Mouse (Mus musculus) left cerebral cortex, adult 11 months (tissue): Measurements from ENCODE around the gene Onecut3.

ENCODE experiments used
- DNase-seq: peaks from one replicate; pipeline ENCODE4 v3.0.0; 2022; ENCODE audit warnings: low spot score

The Onecut3 gene

DNA sequence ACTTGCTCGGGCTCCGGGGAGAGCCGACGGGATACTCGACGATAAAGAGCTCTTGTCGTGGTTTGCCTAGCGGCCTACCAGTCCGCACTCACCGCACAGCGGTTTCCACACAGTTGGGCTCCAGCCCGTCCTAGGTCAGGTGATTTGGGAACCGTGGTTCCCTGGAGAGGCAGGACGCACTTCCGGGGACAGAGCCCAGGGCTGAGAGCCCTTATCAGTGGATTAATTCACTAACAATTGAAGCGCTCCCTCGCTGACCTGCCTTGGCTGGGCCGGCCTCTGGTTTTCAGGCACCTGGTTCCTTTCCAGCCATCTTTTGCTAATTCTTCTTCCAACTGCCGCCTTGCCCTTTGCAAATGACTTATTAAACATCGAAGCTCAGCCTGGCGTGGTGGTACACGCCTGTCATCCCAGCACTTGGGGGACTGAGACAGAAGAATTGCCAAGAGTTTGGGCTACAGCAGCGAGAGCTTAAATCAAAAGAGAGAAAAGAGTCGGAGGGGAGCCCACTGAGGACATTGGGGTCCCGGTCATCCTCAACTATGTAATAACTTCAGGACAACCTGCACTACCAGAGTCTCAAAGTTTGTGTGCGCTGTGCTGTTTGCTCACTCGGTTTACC is 9.1 kb downstream of the Onecut3 start:
- no peak for DNase-seq

DNA sequence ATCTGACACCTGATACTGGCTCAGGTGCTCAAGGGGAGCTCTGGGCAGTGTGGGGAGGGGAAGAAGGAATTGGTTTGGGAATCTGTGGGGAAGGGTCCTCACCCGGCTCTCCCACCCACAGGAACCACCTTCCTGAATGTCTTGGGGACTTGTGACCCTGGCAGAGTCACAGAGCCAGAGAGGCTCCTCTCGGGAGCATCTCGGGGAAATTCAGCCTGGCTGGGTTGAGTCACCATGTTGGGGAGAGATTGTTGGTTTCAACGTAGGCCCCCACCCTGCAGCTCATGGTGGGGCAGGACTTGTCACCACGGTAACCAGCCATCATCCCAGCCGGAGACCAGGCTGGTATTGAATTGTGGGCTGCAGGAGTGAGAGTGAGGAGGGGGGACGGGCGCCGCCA is 10.1 kb downstream of the Onecut3 start:
- no peak for DNase-seq

DNA sequence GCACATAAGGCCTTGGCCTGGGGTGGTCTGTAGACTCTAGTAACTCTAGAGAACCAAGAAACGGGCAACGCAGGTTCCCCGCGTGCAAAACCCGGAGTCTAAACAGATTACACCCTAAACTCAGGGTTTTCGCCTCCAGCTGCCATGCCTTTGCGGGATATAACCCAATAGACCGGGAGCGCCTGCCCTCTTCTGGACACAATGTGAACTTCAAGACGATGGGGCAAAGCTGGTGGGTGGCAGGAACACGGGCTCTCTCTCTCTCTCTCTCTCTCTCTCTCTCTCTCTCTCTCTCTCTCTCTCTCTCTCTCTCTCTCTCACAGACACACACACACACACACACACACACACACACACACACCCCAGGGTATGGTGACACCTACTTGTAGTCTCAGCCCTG is 11.6 kb downstream of the Onecut3 start:
- DNase-seq = peak; percentile 13

DNA sequence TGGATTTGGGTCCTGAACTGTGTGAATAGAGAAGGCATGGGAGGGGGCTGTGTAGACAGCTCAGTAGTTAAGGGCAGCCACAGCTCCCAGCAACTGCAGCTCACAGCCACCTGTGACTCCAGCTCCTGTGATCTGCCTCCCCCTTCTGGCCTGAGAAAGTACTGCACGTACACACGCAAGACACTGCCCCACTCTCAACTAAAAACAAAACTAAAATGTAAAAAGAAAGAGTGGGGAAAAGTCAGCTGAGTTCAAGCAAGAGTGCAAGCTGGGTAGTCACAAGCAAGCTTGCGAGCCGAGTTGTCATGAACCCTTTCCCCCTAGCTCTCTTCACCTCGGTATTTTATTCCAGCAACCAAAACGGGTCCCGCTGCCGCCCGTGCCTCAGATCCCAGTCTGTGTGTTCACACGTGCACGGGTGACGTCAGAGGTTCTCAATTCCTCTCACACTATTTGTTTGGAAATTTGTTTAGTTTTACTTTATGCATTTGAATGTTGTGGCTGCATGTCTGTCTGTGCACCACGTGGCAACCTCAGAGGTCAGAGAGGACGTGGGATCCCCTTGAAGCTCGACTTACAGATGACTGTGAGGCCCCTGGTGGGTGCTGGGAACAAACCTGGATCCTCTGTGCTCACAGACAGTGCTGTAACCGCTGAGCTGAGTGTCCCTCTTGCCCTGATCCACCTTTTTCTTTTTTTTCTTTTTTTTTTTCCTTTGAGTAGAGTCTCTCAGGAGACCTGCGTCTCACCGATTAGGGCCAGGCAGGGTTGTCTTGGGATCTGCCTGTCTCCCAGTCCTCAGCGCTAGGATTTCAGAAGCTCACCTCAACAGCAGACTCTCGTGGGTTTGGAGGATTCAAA is 15.0 kb downstream of the Onecut3 start:
- DNase-seq = peak; percentile 26

DNA sequence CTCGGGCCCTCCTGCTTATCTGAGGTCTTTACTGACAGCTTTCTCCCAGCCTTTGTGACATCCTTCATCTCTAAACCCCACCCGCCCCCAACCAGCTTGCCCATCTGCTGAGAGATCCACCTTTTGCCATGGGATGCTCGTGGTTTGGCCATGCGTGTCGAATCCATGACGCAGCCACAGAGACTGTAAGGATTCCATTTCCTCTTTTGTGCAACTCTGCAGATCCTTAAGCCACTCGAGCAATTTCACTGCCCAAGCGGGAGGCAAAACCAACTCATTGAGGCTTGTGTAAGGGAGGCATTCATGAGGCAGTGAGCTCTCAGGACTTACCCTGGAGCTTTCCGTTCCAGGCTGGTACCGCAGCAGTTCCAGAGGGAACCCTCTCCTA is 15.6 kb downstream of the Onecut3 start:
- no peak for DNase-seq

DNA sequence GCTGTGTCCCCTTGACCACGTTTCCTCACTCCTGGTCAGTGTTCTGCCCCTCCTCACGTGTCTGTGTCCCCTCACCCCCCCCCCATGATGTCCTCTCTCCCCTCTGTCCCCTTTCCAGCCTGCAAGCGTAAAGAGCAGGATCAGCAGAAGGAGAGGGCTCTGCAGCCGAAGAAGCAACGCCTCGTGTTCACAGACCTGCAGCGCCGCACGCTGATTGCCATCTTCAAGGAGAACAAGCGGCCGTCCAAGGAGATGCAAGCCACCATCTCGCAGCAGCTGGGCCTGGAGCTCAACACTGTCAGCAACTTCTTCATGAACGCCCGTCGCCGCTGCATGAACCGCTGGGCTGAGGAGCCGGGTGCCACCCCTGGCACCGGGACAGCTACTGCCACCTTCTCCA is 19.1 kb downstream of the Onecut3 start:
- no peak for DNase-seq

DNA sequence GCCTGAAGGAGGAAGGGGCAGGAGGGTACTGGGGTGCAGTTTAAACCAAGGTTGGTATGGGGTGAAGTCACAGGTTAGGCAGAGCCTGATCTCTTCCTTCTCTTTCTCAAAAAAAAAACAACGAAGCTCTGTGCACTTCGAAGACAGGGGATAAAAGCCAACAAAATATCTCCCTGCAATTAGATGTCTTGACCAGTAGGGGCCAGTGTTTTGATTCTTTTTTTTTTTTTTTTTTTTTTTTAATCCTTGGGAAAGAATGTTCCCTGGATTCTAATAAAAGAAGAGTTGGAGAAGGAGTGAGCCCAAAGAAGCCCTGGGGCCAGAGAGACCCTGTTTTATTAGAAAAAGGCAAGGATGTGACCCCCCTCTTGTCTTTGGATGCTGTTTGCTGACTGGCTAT is 24.7 kb downstream of the Onecut3 start:
- DNase-seq = no peak

DNA sequence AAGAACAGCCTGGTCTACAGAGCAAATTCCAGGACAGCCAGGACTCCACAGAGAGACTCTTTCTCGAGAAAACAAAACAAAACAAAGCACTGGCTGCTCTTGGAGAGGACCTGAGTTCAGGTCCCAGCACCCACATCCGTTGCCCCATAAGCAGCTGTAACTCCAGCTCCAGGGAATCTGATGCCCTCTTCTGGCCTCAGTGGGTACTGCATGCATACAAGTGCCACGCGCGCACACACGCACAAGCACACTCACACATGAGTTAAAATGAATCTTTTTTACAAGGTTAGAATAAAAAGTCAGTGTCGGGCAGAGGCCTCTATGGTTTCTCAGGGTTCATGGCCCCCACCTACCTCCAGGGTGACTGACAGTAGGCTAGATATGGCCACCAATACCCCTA is 28.7 kb downstream of the Onecut3 start:
- DNase-seq = no peak

DNA sequence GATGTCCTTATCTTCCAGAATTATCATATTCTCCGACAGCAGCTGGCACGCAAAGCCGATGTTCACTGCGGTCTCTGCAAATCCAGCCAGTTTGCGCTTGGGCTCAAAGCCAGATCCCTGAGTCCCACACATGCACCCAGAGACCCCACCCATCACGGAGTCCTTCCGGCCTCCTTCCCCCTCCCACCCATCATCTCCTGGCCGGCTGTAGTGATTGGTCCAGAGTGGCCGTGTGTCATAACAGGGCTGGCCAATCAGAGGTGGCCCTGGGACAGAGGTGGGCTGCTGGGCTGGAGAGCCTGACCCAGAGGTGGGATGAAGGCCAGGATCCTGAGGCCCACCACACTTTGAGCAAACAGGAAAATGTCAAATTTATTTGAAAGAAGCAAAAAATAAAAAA is 31.5 kb downstream of the Onecut3 start:
- DNase-seq = no peak

DNA sequence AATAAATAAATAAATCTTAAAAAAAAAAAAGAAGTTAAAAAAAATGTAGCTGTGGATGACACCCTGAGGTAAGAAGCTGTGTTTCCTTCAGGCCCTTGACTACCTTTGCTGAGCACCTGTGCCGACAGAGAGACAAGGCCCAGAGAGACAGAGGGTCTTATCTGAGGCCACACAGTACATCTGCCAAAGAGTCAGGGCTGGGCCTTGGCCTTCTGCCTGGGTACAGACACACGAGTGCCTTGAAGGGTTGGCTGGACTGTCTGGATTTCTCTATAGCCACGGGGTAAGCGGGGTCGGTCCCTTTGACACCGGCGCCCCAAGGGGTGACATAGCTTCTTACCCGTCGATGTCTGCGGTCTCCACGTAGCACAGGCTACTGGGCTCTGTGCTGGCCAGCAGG is 38.1 kb downstream of the Onecut3 start:
- DNase-seq = no peak

DNA sequence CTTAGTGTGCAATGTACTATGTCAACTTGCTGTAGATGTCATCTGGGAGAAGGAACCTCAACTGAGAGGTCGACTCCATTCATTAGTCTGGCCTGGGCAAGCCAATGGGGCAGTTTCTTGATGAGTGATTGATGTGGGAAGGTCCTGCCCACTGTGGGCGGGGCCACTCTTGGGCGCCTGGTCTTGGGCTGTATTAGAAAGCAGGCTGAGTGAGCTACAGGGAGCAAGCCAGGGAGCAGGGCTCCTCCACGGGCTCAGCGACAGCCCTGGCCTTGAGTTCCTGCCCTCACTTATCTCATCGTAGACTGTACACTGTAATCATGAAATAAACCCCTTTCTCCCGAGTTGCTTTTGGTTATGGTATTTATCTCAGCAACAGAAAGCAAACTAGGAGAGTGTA is 39.1 kb downstream of the Onecut3 start:
- no peak for DNase-seq

DNA sequence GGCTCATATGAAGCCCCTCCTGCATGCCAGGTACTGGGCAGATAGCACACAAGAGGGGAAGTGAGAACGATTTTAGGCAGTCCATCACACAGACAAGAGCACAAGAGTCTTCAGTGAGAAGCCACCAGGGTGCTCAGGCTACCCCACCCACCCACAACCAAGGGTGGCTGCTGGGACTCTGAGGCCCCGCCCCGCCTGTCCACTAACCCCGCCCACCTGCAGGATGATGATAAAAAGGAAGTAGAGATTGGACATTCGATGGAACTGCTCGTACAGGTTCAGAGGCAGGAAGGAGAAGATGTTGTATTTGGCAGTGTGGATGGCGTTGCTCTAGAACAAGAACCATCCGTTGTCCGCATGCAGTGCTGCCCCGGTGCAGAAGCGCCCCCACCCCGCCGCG is 40.4 kb downstream of the Onecut3 start:
- no peak for DNase-seq

DNA sequence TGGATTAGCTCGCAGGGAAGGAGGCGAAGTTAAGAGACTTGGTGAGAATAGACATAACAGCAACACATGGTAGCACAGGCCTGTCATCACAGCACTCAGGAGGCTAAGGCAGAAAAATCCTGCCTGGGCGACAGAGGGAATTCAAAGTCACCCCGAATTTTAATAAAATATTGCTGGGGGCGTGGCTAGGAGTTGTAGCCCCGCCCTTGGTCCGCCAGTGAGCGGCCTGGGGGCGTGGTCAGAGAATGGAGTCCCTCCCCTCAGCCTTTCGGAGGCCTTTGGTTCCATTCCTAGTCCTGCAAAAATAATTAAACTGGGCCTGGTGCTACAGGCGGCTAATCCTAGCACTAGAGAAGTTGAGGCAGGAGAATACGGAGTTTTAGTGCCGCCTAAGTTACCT is 41.1 kb downstream of the Onecut3 start:
- DNase-seq = no peak

DNA sequence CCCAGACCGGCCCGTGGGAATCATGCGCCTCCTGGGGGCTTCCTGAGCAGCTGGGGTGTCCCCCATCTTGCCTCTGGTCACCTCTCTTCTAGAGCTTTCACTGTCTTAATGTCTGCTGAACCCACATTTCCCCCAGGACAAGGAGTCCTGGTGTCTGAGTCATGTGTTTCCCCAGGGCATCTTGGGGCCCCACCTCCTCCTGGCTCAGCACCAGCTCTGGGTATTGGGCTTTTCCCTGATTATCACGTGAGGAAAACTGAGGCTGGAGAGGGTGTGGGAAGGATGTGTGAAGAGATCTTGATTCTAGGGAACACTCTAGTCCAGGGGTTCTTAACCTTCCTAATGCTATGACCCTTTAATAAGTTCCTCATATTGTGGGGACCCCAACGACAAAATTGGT is 43.5 kb downstream of the Onecut3 start:
- DNase-seq = no peak

DNA sequence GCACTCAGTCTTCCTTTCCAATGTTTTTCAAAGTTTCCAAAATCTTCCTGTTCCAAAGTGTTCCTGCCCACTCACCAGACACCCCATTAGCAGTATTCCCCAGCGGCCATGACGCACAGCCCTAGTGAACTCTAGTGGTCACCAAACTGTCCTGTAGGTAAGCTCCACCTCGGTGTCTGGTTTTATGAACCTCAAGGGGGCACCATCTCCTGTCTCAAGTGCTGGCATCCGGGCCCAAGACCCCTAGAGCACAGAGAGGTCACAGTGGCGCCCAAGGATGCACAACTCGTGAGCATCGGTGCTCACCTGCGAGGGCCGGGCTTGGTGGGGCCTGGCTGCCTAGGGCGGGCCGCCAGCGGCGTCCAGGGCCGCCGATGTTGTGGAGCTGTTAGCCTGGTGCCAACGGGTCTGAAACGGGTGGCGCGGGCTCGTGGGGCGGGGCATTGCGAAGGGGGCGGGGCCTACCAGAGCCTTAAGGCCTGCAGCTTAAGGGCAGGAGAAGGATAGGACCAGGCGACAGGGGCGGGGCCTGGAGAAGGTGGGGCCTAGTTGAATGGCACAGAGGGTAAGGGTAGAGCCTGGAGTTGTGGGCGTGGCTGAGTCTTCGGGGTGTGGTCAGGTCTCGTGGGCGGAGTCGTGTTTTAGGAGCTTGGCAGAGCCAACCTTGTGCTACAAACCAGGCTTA is 44.2 kb downstream of the Onecut3 start, which contains the start of gene Atp8b3:
Gene Atp8b3, minus strand, starts transcription at position 415 of the 685 bp plus-strand sequence.
- no peak for DNase-seq

DNA sequence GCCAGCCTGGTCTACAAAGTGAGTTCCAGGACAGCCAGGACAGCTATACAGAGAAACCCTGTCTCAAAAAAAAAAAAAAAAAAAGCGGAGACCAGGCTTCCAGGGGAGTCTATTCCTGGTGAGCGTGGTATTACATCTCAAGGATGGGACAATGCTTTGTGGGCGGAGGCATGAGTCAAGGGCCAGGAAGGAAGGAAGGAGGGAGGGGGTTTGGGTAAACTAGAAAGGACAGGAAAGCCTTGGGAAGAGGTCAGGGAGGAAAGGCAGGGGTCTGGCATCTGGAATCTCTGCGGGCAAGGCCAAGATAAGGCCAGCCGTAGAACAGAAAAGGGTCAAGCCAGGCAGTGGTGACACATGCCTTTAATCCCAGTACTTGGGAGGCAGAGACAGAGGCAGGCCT is 44.9 kb downstream of the Onecut3 start:
- DNase-seq = no peak

DNA sequence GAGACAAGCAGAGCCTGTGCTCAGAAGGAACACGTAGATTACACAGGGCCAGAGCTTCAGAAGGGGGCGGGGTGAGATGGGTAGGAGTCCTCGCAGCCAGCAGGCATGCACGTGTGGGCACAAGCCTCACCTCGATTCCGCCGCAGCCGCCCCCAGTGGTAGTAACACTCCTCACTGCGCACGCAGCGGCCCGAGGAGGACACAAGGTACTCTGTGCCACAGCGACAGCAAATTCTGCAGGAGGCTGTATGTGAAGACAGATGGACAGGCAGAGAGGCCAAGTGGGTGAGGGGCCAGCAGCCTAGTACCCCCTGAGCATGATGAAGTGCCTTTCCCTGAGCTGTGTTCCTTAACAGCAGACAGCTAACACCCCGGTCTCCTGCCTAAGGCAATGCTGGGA is 49.2 kb downstream of the Onecut3 start:
- DNase-seq = no peak

DNA sequence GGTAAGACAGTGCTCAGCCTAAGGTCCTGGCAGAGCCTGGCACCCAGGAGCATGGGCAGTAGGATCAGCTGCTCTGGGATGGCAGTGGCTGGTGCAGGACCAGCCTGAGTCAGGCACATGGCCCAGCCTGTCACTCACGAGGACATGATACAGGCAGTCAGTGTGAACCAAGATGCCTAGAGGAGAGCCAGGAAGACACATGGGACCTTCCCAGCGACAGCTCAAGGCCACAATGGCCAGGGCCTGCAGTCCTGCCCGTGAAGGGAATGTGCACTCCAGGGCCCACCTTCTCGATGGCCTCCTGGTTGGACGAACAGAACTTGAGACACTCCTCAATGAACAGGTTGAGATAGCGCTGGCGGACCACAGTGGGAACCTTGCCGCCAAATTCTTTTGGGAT is 51.0 kb downstream of the Onecut3 start:
- DNase-seq = no peak

DNA sequence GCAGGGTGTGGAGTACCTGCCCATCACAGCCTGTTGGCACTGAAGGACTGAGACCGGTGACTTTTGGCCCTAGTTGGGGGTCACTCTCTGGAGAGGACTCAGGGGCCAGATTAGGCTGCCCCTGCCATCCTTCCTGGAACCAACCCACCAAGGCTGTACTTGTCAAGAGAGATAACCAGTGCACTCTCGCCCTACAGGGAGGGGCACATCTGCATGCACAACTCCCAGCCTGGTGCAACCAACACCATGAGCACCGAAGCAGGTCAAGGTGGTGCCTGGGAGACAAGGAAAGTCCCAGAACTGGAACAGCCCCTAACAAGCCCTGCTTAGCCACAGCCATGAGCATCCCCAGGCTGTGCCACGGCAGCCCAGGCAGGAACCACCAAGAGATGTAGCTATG is 52.3 kb downstream of the Onecut3 start:
- no peak for DNase-seq

DNA sequence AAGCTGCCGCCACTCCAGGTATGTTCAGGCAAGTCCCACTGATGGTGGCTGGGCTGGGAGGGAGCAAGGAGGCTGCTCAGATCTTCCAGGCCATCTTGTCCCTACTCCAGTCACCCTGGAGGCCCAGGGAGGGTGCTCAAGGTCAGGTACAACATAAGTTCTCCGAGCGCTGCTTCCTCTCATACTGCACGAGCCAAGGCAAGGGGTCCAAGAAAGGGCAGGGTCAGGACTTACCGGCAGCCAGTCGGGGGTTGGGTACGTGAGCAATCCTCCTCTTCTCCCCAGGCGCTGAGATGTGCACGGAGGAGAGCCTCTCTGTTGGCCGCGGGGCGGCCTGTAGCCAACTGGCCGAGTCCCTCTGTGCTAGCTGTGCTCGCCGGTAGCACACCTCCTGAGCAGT is 52.9 kb downstream of the Onecut3 start:
- no peak for DNase-seq

DNA sequence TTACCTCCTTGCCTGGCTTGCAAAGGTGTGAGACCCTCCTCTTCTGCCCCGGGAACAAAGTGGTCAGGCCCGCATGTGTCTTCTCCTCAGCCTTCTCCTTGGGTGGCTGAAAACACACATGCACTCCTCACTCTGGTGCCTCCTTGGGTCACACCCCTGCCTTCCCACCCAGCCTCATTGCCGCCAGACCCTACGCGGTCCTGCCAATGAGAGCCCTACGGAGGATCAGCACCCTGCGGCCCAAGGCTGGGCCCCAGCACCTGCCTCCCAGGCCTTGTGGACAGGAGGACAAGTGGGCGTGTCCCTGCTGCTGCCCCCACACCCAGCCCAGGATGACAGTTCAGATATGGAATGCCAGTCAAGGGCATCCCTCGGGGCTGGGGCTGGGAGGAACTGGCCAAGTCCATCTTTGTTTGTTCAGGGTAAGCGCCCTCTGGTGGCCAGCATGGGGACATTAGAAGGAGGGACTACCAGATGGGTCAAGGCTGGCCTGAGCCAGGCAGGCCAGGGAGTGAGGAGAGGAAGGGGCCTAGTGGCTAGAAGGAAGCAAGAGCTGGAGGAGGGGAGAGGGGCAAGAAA is 53.9 kb downstream of the Onecut3 start:
- DNase-seq = no peak

DNA sequence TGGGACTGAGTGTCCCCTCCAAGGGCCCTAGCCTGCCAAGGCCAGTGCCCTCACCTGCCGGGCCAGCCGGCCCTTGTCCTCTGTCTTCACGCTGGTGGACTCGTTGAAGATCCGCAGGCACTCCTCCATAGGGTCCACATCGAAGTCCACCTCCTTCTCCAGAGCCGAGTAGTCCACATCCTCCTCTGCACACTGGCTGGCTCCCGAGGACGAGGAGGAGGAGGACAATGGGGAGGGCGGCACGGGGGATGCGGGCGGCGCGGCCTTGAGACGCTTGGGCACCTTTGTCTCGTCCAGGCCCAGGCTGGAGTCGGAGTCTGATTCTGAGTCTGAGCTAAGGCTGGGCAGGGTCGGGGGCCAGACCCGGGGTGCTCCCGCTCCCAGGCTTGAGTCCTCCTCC is 54.6 kb downstream of the Onecut3 start:
- no peak for DNase-seq

DNA sequence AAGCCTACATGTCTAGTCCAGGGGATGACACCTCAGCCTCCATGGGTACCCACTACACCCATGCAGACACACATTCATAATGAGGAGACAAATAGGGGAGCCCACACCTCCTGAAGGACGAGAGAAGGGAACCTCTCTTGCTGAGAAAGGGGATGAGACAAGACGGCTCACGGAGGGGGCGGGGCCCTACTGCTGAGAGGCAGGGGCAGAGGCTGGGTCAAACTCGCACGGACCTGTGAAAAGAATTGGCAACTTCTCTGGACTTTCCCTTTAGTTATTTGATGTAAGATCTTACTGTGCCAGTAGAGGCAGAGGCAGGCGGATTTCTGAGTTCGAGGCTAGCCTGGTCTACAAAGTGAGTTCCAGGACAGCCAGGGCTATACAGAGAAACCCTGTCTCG is 57.7 kb downstream of the Onecut3 start:
- DNase-seq = no peak
